Mouse (Mus musculus): ENCODE data around the gene Ablim1.

- no peak for TF ChIP-seq POLR2A (IDR thresholded peaks at IDR 0.05; ENCODE audit: insufficient read depth, low read depth, low read length)
- no peak for TF ChIP-seq CTCF (IDR thresholded peaks at IDR 0.05)
- no peak for TF ChIP-seq EP300 (IDR thresholded peaks at IDR 0.05; ENCODE audit: insufficient read depth, low read depth, low read length)
Observed at GRCm38 (mm10) chr19:57174045-57174444, 140.7 kb downstream of the Ablim1 start.

Data from heart, adult 2 months (tissue).